Mouse (Mus musculus) heart, adult 2 months (tissue): Measurements from ENCODE around the gene Ovca2.

ENCODE experiments used
- CTCF ChIP-seq: fragments of 200-600 bp; IDR thresholded peaks from 2 replicates; pipeline ENCODE4 v1.8.1; 2022; ENCODE audit warnings: antibody characterized with exemption, mild to moderate bottlenecking, moderate library complexity
- POLR2A ChIP-seq: fragments of 200-500 bp; IDR thresholded peaks from 2 replicates; pipeline ENCODE4 v1.6.1; 2011; ENCODE audit warnings: mild to moderate bottlenecking, low read depth, low read length, control low read depth; ENCODE audit not compliant: insufficient read depth

GRCm38 (mm10) chr11:75169405-75170080, 9.1 kb downstream of the Ovca2 start, which contains the start of gene Hic1:
- TF ChIP-seq POLR2A (no peak), CTCF (no peak)
